Mouse (Mus musculus): ENCODE results near the gene Ccdc153. TPM values are rescaled to one million over a fixed set of nuclear protein-coding genes. Genes with fewer than 3 reads are reported as not detected.

Gene Ccdc153
- total RNA-seq (2014; rRNA removed) (3.5 and 7.8 TPM in 2 replicates), polyA plus RNA-seq (2015; fragmentation: Nextera tagmentation; extraction: Ambion mirVana) (5.0 and 7.0 TPM in 2 replicates)

DNA sequence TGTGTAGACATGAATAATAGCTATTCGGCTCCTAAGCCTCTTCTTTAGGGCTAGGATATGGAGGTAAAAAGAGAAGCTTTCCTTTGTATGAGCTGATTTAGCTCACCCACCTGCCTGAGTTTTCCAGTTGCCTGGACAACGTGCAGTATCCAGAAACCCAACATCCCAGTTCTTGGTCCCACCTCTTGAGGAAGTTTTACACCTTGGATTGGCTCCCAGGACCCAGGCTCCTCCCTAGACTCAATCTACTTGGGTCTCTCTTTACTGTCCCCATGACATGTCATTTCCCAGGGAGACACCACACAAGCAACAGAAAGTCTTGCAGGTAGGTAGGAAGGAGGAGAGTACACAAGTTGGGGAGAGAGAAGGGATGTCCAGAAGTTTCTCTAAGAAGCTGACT lies at the start of gene Ccdc153:
Gene Ccdc153, plus strand, starts transcription at position 278 of the 400 bp plus-strand sequence.
- Histone ChIP-seq H3K9me3 (ENCODE audit: low read length) (no peaks in the 10 kb centered on the region), H3K4me2 (ENCODE audit: low read depth) (no peak within 1 kb of the TSS), H3K4me3 (ENCODE audit: low read depth, low read length) (no peak within 1 kb of the TSS), H3K27ac (ENCODE audit: low read depth, low read length) (no peak within 1 kb of the TSS), H3K27me3 (ENCODE audit: insufficient read depth, low read length) (no peaks in the 10 kb centered on the region), H3K36me3 (ENCODE audit: insufficient read depth) (no peaks in the 10 kb centered on the region), H3K9ac (no peak within 1 kb of the TSS), H3K4me1 (ENCODE audit: insufficient read depth) (no peaks in the 10 kb centered on the region)
- no peak for ATAC-seq
- WGBS = 44% methylated on average over 2 of the region's 2 CpGs
- no peak for TF ChIP-seq CTCF (IDR thresholded peaks at IDR 0.05; ENCODE audit: low read depth)
- no peak for DNase-seq

DNA sequence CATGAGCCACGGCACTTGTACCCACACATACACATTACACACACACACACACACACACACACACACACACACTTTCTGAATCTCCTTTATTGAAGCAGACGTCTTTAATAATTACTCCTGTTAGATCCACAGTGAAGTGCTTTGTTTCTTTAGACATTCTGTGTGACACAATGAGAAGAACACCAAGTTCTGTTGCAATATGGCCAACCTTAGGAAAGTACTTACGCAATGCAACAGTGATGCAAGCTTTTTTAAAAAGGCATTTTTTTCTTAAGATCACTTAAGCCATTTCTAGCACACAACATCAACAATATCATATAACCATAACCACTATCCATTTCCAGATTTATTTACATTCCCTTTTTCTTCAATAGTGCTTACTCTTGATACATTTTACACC lies 49.3 kb upstream of the Ccdc153 start:
- Histone ChIP-seq H3K36me3 (ENCODE audit: insufficient read depth) (no peaks in the 10 kb centered on the region), H3K4me1 (ENCODE audit: insufficient read depth) (no peaks in the 10 kb centered on the region), H3K9ac (no peak overlapping the region), H3K9me3 (ENCODE audit: low read length) (no peaks in the 10 kb centered on the region), H3K27ac (ENCODE audit: low read depth, low read length) (no peak overlapping the region), H3K4me3 (ENCODE audit: low read depth, low read length) (no peak overlapping the region), H3K27me3 (ENCODE audit: insufficient read depth, low read length) (no peaks in the 10 kb centered on the region), H3K4me2 (ENCODE audit: low read depth) (no peak overlapping the region)
- no peak for ATAC-seq
- TF ChIP-seq CTCF (IDR thresholded peaks at IDR 0.05; ENCODE audit: low read depth) = no peak
- 65% methylated on average over 3 of the region's 3 CpGs for WGBS
- no peak for DNase-seq

DNA sequence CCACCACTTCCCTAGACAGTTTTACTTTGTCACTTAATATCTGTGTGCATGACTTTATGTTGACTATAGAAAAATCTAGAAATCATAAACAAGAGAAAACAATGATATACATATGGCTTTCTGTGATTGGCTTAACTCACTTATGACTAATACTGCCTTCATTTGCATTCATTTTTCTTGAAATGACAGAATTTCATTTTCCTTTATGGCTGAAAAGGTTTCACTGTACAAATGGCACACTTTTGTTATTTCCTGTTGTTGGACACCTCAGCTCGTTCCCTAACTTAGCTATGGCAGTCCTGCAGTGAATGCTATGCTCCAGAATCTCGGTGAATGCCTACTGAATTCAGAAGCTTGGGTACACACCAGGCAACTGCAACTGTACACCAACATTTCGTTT lies 48.2 kb upstream of the Ccdc153 start:
- Histone ChIP-seq H3K4me3 (ENCODE audit: low read depth, low read length) (no peak overlapping the region), H3K9ac (no peak overlapping the region), H3K27me3 (ENCODE audit: insufficient read depth, low read length) (no peaks in the 10 kb centered on the region), H3K4me2 (ENCODE audit: low read depth) (no peak overlapping the region), H3K27ac (ENCODE audit: low read depth, low read length) (no peak overlapping the region), H3K9me3 (ENCODE audit: low read length) (no peaks in the 10 kb centered on the region), H3K36me3 (ENCODE audit: insufficient read depth) (no peaks in the 10 kb centered on the region), H3K4me1 (ENCODE audit: insufficient read depth) (no peaks in the 10 kb centered on the region)
- DNase-seq (no peak), ATAC-seq (no peak)
- TF ChIP-seq CTCF (IDR thresholded peaks at IDR 0.05; ENCODE audit: low read depth) = no peak
- 89% methylated on average over 3 of the region's 3 CpGs for WGBS

DNA sequence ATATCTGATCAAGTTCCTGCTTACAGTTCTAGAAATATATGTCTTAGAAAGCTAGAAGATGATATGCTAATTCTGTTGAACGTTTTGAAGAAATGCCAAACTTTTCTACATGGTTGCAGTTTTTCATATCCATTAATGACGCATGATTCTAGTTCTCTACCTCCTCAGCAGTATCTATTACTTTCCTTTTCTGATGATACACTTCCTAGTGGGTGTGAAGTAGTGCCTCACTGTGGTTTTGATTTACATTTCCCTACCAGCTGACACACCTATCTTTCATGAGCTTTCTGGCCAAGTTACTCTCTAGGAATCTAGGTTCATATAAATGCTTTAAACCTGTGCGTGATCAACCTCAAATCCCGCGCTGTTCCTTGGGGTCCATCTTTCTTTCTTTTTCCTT lies 47.7 kb upstream of the Ccdc153 start:
- WGBS = 91% methylated on average over 5 of the region's 5 CpGs
- TF ChIP-seq CTCF (IDR thresholded peaks at IDR 0.05; ENCODE audit: low read depth) = no peak

DNA sequence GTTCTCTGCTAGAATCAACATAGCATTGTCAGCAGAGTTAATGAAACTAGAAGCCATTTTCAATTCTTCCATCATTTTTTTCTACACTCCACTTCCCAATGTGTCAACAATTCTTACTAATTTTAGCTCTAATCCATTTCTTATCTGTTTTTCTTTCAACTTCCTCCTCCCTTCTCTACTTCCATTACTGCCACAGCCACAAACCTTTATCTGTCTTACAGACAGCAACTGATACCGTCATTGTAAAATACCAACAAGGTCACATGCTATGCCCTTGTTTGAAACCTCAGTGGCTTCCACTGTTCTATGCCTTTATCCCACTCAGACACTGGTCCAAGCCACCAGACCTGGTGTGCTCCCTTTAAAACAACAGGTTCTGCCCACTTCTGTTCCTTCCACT lies 46.5 kb upstream of the Ccdc153 start:
- Histone ChIP-seq H3K4me1 (ENCODE audit: insufficient read depth) (no peaks in the 10 kb centered on the region), H3K9ac (no peak overlapping the region), H3K27ac (ENCODE audit: low read depth, low read length) (no peak overlapping the region), H3K4me2 (ENCODE audit: low read depth) (no peak overlapping the region), H3K27me3 (ENCODE audit: insufficient read depth, low read length) (no peaks in the 10 kb centered on the region), H3K9me3 (ENCODE audit: low read length) (no peaks in the 10 kb centered on the region), H3K36me3 (ENCODE audit: insufficient read depth) (peaks cover 4% of the 10 kb centered on the region; the same call in 1 of the 2 replicates), H3K4me3 (ENCODE audit: low read depth, low read length) (no peak overlapping the region)
- 90% methylated on average over 1 of the region's 1 CpGs for WGBS
- ATAC-seq = no peak
- no peak for TF ChIP-seq CTCF (IDR thresholded peaks at IDR 0.05; ENCODE audit: low read depth)
- DNase-seq = no peak

More for the DNA sequence above, 47.7 kb upstream of the Ccdc153 start:
- H3K9me3 ChIP-seq (ENCODE audit: low read length) = no peaks in the 10 kb centered on the region
- H3K4me1 ChIP-seq (ENCODE audit: insufficient read depth) = no peaks in the 10 kb centered on the region
- no peak overlapping the region for H3K27ac ChIP-seq (ENCODE audit: low read depth, low read length)
- no peak overlapping the region for H3K4me2 ChIP-seq (ENCODE audit: low read depth)
- ATAC-seq = no peak
- no peak overlapping the region for H3K4me3 ChIP-seq (ENCODE audit: low read depth, low read length)
- H3K9ac ChIP-seq = no peak overlapping the region
- H3K36me3 ChIP-seq (ENCODE audit: insufficient read depth) = no peaks in the 10 kb centered on the region
- H3K27me3 ChIP-seq (ENCODE audit: insufficient read depth, low read length) = no peaks in the 10 kb centered on the region
- no peak for DNase-seq

DNA sequence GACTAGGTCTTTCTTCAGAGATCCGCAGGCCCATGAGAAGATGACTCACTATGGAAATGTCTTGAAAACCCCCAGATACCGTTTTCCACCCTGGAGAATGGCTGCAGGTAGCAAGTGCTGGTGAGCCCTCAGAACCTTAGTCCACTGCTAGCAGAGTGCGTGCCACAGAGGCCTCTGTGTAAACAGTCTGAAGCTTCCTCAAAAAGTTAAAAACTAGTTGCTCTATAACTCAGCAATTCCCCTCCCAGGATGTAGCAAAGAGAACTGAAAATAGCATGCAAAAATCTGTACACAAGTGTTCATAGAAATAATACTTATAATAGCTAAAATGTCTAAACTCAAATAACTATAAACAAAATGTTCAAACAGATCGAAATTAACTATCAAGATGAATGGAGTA lies 44.1 kb upstream of the Ccdc153 start:
- DNase-seq = no peak
- no peak for TF ChIP-seq CTCF (IDR thresholded peaks at IDR 0.05; ENCODE audit: low read depth)
- H3K4me2 ChIP-seq (ENCODE audit: low read depth) = no peak overlapping the region
- H3K4me1 ChIP-seq (ENCODE audit: insufficient read depth) = no peaks in the 10 kb centered on the region
- no peak overlapping the region for H3K4me3 ChIP-seq (ENCODE audit: low read depth, low read length)
- no peaks in the 10 kb centered on the region for H3K27me3 ChIP-seq (ENCODE audit: insufficient read depth, low read length)
- H3K27ac ChIP-seq (ENCODE audit: low read depth, low read length) = 0 out of 2 replicates have a peak overlapping the region, but pooled peaks have one; percentile 1
- H3K9ac ChIP-seq = no peak overlapping the region
- no peaks in the 10 kb centered on the region for H3K9me3 ChIP-seq (ENCODE audit: low read length)
- H3K36me3 ChIP-seq (ENCODE audit: insufficient read depth) = peaks cover 17% of the 10 kb centered on the region
- WGBS = 95% methylated on average over 4 of the region's 4 CpGs
- ATAC-seq = no peak

DNA sequence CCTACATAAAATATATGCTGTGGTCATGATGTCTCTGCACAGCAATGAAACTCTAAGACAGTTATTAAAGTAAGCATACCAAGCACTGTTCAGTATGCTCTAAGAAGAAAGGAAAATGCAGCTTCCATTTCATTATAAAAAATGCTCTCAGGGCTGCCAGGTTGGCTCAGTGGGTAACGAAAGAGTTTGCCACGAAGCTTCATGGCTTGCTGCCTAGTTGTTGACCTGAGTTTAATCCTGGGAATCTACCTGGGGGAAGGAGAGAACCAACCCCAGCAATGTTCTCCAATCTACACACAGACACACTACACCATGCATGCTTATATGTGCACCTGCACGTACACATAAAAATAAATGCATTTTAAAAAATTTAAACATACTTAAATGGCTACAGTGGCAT lies 41.3 kb upstream of the Ccdc153 start:
- H3K4me1 ChIP-seq (ENCODE audit: insufficient read depth) = no peaks in the 10 kb centered on the region
- no peak for ATAC-seq
- no peak overlapping the region for H3K4me3 ChIP-seq (ENCODE audit: low read depth, low read length)
- H3K9ac ChIP-seq = no peak overlapping the region
- no peak overlapping the region for H3K27ac ChIP-seq (ENCODE audit: low read depth, low read length)
- no peak overlapping the region for H3K4me2 ChIP-seq (ENCODE audit: low read depth)
- no peaks in the 10 kb centered on the region for H3K9me3 ChIP-seq (ENCODE audit: low read length)
- no peak for TF ChIP-seq CTCF (IDR thresholded peaks at IDR 0.05; ENCODE audit: low read depth)
- no peak for DNase-seq
- H3K36me3 ChIP-seq (ENCODE audit: insufficient read depth) = peaks cover 17% of the 10 kb centered on the region
- 78% methylated on average over 3 of the region's 3 CpGs for WGBS
- H3K27me3 ChIP-seq (ENCODE audit: insufficient read depth, low read length) = no peaks in the 10 kb centered on the region

DNA sequence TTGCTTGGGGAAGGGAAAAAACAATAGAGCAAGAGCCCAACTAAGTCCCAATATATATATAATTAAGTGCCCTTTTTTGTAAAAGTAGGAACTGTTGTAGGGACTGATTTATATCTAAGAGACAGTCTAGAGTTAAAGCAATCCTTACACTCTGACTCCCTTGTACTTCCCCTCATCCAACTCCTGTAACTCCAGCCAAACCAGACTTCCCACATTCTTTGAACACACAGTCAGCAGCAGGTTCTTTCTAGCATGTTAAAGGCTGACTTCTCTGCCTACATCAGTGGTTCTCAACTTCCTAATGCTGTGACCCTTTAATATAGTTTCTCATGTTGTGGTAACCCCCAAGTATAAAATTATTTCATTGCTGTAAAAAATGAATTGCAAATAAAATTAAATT lies 40.9 kb upstream of the Ccdc153 start:
- TF ChIP-seq CTCF (IDR thresholded peaks at IDR 0.05; ENCODE audit: low read depth) = no peak
- Histone ChIP-seq H3K27ac (ENCODE audit: low read depth, low read length) (no peak overlapping the region), H3K4me3 (ENCODE audit: low read depth, low read length) (no peak overlapping the region), H3K27me3 (ENCODE audit: insufficient read depth, low read length) (no peaks in the 10 kb centered on the region), H3K4me2 (ENCODE audit: low read depth) (no peak overlapping the region), H3K36me3 (ENCODE audit: insufficient read depth) (peaks cover 17% of the 10 kb centered on the region), H3K9me3 (ENCODE audit: low read length) (no peaks in the 10 kb centered on the region), H3K4me1 (ENCODE audit: insufficient read depth) (no peaks in the 10 kb centered on the region), H3K9ac (no peak overlapping the region)
- no peak for DNase-seq
- no peak for ATAC-seq

All from forebrain, postnatal 0 days (tissue).